Mouse (Mus musculus): Measurements from ENCODE around the gene Mgarp. TPM values are rescaled to one million over a fixed set of nuclear protein-coding genes. Genes with fewer than 3 reads are reported as not detected.
"Not testable (repeated sequence)": the region's sequence is repeated elsewhere in the genome, so short reads cannot be mapped to it uniquely, and the experiment has no call there.

Gene Mgarp
- polyA plus RNA-seq, 1 experiment from 2014 or later: 9.6 TPM

- Histone ChIP-seq H3K4me3 (ENCODE audit: low read length) (no peak overlapping the region), H3K36me3 (ENCODE audit: control insufficient read depth, insufficient read depth, low read length) (peaks cover 6% of the 10 kb centered on the region; the same call in 1 of the 2 replicates), H3K27me3 (replicated peaks; ENCODE audit: control insufficient read depth, insufficient read depth, low read length) (no peaks in the 10 kb centered on the region; the same call in 1 of the 2 replicates), H3K9me3 (ENCODE audit: control insufficient read depth, low read length) (no peaks in the 10 kb centered on the region), H3K4me1 (ENCODE audit: control insufficient read depth, insufficient read depth, low read length) (peaks cover 4% of the 10 kb centered on the region), H3K27ac (ENCODE audit: low read length) (no peak overlapping the region), H3K4me2 (ENCODE audit: low read depth, low read length) (no peak overlapping the region), H3K9ac (ENCODE audit: low read depth, low read length) (no peak overlapping the region)
- 58% methylated on average over 4 of the region's 4 CpGs for WGBS
- no peak for ATAC-seq
Measured at GRCm38 (mm10) chr3:51399531-51399930, 3.0 kb upstream of the Mgarp start.

- Histone ChIP-seq H3K9ac (ENCODE audit: low read depth, low read length) (no peak overlapping the region; the same call in 1 of the 2 replicates), H3K4me3 (ENCODE audit: low read length) (no peak overlapping the region), H3K4me2 (ENCODE audit: low read depth, low read length) (no peak overlapping the region), H3K9me3 (ENCODE audit: control insufficient read depth, low read length) (no peaks in the 10 kb centered on the region), H3K4me1 (ENCODE audit: control insufficient read depth, insufficient read depth, low read length) (peaks cover 4% of the 10 kb centered on the region), H3K36me3 (ENCODE audit: control insufficient read depth, insufficient read depth, low read length) (peaks cover 6% of the 10 kb centered on the region; the same call in 1 of the 2 replicates), H3K27me3 (replicated peaks; ENCODE audit: control insufficient read depth, insufficient read depth, low read length) (no peaks in the 10 kb centered on the region; the same call in 1 of the 2 replicates), H3K27ac (ENCODE audit: low read length) (no peak overlapping the region)
- 20% methylated on average over 3 of the region's 3 CpGs for WGBS
- no peak for ATAC-seq
Measured at GRCm38 (mm10) chr3:51398667-51399066, 2.1 kb upstream of the Mgarp start.

GRCm38 (mm10) chr3:51397700-51398299, 1.3 kb upstream of the Mgarp start:
- Histone ChIP-seq H3K27ac (ENCODE audit: low read length) (no peak overlapping the region), H3K27me3 (replicated peaks; ENCODE audit: control insufficient read depth, insufficient read depth, low read length) (no peaks in the 10 kb centered on the region; the same call in 1 of the 2 replicates)

GRCm38 (mm10) chr3:51395461-51396145, 935 bp downstream of the Mgarp start:
- no peak for ATAC-seq
- Histone ChIP-seq H3K9me3 (ENCODE audit: control insufficient read depth, low read length) (no peaks in the 10 kb centered on the region), H3K27me3 (replicated peaks; ENCODE audit: control insufficient read depth, insufficient read depth, low read length) (no peaks in the 10 kb centered on the region; the same call in 1 of the 2 replicates), H3K36me3 (ENCODE audit: control insufficient read depth, insufficient read depth, low read length) (no peaks in the 10 kb centered on the region), H3K4me1 (ENCODE audit: control insufficient read depth, insufficient read depth, low read length) (peaks cover 4% of the 10 kb centered on the region), H3K4me3 (ENCODE audit: low read length) (no peak overlapping the region), H3K4me2 (ENCODE audit: low read depth, low read length) (peak overlapping the region; percentile 88), H3K9ac (ENCODE audit: low read depth, low read length) (no peak overlapping the region), H3K27ac (ENCODE audit: low read length) (no peak overlapping the region)
- WGBS: 43% methylated on average over 19 of the region's 19 CpGs

More at GRCm38 (mm10) chr3:51397700-51398299, 1.3 kb upstream of the Mgarp start:
- H3K4me1 ChIP-seq (ENCODE audit: control insufficient read depth, insufficient read depth, low read length): peaks cover 4% of the 10 kb centered on the region
- H3K9ac ChIP-seq (ENCODE audit: low read depth, low read length): no peak overlapping the region
- no peak for ATAC-seq
- H3K9me3 ChIP-seq (ENCODE audit: control insufficient read depth, low read length): no peaks in the 10 kb centered on the region
- 63% methylated on average over 15 of the region's 15 CpGs for WGBS
- peaks cover 3% of the 10 kb centered on the region; the same call in 1 of the 2 replicates for H3K36me3 ChIP-seq (ENCODE audit: control insufficient read depth, insufficient read depth, low read length)
- H3K4me3 ChIP-seq (ENCODE audit: low read length): no peak overlapping the region
- H3K4me2 ChIP-seq (ENCODE audit: low read depth, low read length): no peak overlapping the region

GRCm38 (mm10) chr3:51394881-51395280, 1.7 kb downstream of the Mgarp start:
- ATAC-seq: no peak
- Histone ChIP-seq H3K27me3 (replicated peaks; ENCODE audit: control insufficient read depth, insufficient read depth, low read length) (no peaks in the 10 kb centered on the region; the same call in 1 of the 2 replicates), H3K9ac (ENCODE audit: low read depth, low read length) (no peak overlapping the region), H3K36me3 (ENCODE audit: control insufficient read depth, insufficient read depth, low read length) (no peaks in the 10 kb centered on the region), H3K4me1 (ENCODE audit: control insufficient read depth, insufficient read depth, low read length) (peaks cover 4% of the 10 kb centered on the region), H3K4me3 (ENCODE audit: low read length) (no peak overlapping the region), H3K4me2 (ENCODE audit: low read depth, low read length) (no peak overlapping the region), H3K27ac (ENCODE audit: low read length) (no peak overlapping the region), H3K9me3 (ENCODE audit: control insufficient read depth, low read length) (no peaks in the 10 kb centered on the region)
- WGBS: 72% methylated on average over 3 of the region's 3 CpGs

GRCm38 (mm10) chr3:51393651-51394050, 2.9 kb downstream of the Mgarp start:
- Histone ChIP-seq H3K27ac (ENCODE audit: low read length) (no peak overlapping the region), H3K4me1 (ENCODE audit: control insufficient read depth, insufficient read depth, low read length) (peaks cover 4% of the 10 kb centered on the region), H3K36me3 (ENCODE audit: control insufficient read depth, insufficient read depth, low read length) (no peaks in the 10 kb centered on the region), H3K9me3 (ENCODE audit: control insufficient read depth, low read length) (no peaks in the 10 kb centered on the region), H3K27me3 (replicated peaks; ENCODE audit: control insufficient read depth, insufficient read depth, low read length) (no peaks in the 10 kb centered on the region; the same call in 1 of the 2 replicates), H3K4me2 (ENCODE audit: low read depth, low read length) (no peak overlapping the region), H3K4me3 (ENCODE audit: low read length) (no peak overlapping the region), H3K9ac (ENCODE audit: low read depth, low read length) (no peak overlapping the region)
- WGBS: 92% methylated on average over 2 of the region's 2 CpGs
- no peak for ATAC-seq

GRCm38 (mm10) chr3:51393018-51393417, 3.5 kb downstream of the Mgarp start:
- not testable (repeated sequence) for H3K9me3 ChIP-seq (ENCODE audit: control insufficient read depth, low read length); H3K9ac ChIP-seq (ENCODE audit: low read depth, low read length); H3K4me3 ChIP-seq (ENCODE audit: low read length); H3K36me3 ChIP-seq (ENCODE audit: control insufficient read depth, insufficient read depth, low read length); H3K4me1 ChIP-seq (ENCODE audit: control insufficient read depth, insufficient read depth, low read length); H3K27me3 ChIP-seq (replicated peaks; ENCODE audit: control insufficient read depth, insufficient read depth, low read length); H3K27ac ChIP-seq (ENCODE audit: low read length); ATAC-seq; H3K4me2 ChIP-seq (ENCODE audit: low read depth, low read length)
- 97% methylated on average over 3 of the region's 3 CpGs for WGBS

- H3K4me3 ChIP-seq (ENCODE audit: low read length): no peak overlapping the region
- peaks cover 4% of the 10 kb centered on the region for H3K4me1 ChIP-seq (ENCODE audit: control insufficient read depth, insufficient read depth, low read length)
- WGBS: 91% methylated on average over 5 of the region's 5 CpGs
- H3K27ac ChIP-seq (ENCODE audit: low read length): no peak overlapping the region
- ATAC-seq: no peak
- H3K27me3 ChIP-seq (replicated peaks; ENCODE audit: control insufficient read depth, insufficient read depth, low read length): no peaks in the 10 kb centered on the region; the same call in 1 of the 2 replicates
- H3K9ac ChIP-seq (ENCODE audit: low read depth, low read length): no peak overlapping the region
- no peaks in the 10 kb centered on the region for H3K36me3 ChIP-seq (ENCODE audit: control insufficient read depth, insufficient read depth, low read length)
- no peak overlapping the region for H3K4me2 ChIP-seq (ENCODE audit: low read depth, low read length)
- H3K9me3 ChIP-seq (ENCODE audit: control insufficient read depth, low read length): no peaks in the 10 kb centered on the region
Measured at GRCm38 (mm10) chr3:51391591-51391990, 4.9 kb downstream of the Mgarp start.

GRCm38 (mm10) chr3:51391095-51391494, 5.4 kb downstream of the Mgarp start:
- no peak overlapping the region for H3K27ac ChIP-seq (ENCODE audit: low read length)
- no peak for ATAC-seq
- WGBS: 77% methylated on average over 5 of the region's 5 CpGs

More at GRCm38 (mm10) chr3:51391095-51391494, 5.4 kb downstream of the Mgarp start:
- Histone ChIP-seq H3K36me3 (ENCODE audit: control insufficient read depth, insufficient read depth, low read length) (no peaks in the 10 kb centered on the region), H3K4me3 (ENCODE audit: low read length) (no peak overlapping the region), H3K4me2 (ENCODE audit: low read depth, low read length) (no peak overlapping the region), H3K9ac (ENCODE audit: low read depth, low read length) (no peak overlapping the region), H3K4me1 (ENCODE audit: control insufficient read depth, insufficient read depth, low read length) (peaks cover 1% of the 10 kb centered on the region), H3K27me3 (replicated peaks; ENCODE audit: control insufficient read depth, insufficient read depth, low read length) (no peaks in the 10 kb centered on the region; the same call in 1 of the 2 replicates), H3K9me3 (ENCODE audit: control insufficient read depth, low read length) (no peaks in the 10 kb centered on the region)

Data from intestine, embryonic 16.5 days (tissue).